Mouse (Mus musculus): ENCODE data around the gene Tmeff2. TPM values are rescaled to one million over a fixed set of nuclear protein-coding genes. Genes with fewer than 3 reads are reported as not detected.

Gene Tmeff2
- polyA plus RNA-seq, 1 experiment from 2014 or later, result 77.8 TPM

DNA sequence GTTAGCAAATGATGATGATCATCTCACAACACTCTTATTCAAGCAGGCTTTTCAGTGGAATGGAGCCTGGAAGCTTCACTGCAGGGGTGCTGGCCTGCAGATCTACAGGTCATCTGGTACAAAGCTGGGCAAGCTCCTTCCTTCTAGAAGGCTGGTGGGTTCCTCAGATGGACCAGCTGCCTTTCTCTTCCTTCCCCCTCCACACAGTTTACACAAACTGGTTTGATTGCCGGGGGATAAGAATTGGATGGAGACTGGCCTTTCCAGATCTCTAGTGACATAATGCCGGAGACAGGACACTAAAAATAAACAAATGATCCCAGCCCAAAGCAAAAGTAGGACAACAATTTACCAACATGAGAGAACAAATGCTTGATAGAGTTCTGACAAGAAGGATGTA, 188.5 kb downstream of the Tmeff2 start:
- Histone ChIP-seq H3K4me3 (no peak overlapping the region), H3K27ac (replicated peaks) (no peak overlapping the region), H3K27me3 (no peaks in the 10 kb centered on the region), H3K9me3 (no peaks in the 10 kb centered on the region), H3K36me3 (no peaks in the 10 kb centered on the region), H3K4me2 (no peak overlapping the region), H3K4me1 (replicated peaks) (no peaks in the 10 kb centered on the region), H3K9ac (no peak overlapping the region)
- no peak for ATAC-seq (ENCODE audit: low FRiP score, low read depth)
- WGBS, result 87% methylated on average over 2 of the region's 2 CpGs

DNA sequence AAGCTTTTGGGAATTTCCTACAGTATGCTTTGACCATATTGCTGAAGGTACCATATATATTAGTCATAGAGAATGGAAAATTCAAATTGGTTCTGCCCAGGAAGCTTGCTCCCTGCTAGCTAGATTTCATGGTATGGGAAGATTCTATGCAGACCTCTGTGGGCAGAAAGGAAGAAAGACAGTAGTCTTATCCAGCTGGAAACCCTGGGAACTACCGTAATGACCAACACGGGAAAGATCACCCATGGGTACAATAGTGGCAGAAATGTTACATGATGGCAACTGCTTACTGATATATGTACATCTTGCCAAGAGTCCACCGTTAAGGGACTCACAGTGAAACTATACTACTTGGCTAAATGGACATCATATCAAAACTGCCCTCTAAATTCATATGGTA, 189.4 kb downstream of the Tmeff2 start:
- 81% methylated on average over 3 of the region's 3 CpGs for WGBS
- H3K27ac ChIP-seq (replicated peaks), result no peak overlapping the region
- no peaks in the 10 kb centered on the region for H3K27me3 ChIP-seq
- H3K36me3 ChIP-seq, result no peaks in the 10 kb centered on the region
- H3K4me3 ChIP-seq, result no peak overlapping the region
- no peak overlapping the region for H3K4me2 ChIP-seq
- no peaks in the 10 kb centered on the region for H3K4me1 ChIP-seq (replicated peaks)
- no peak for ATAC-seq (ENCODE audit: low FRiP score, low read depth)
- no peaks in the 10 kb centered on the region for H3K9me3 ChIP-seq
- no peak overlapping the region for H3K9ac ChIP-seq

DNA sequence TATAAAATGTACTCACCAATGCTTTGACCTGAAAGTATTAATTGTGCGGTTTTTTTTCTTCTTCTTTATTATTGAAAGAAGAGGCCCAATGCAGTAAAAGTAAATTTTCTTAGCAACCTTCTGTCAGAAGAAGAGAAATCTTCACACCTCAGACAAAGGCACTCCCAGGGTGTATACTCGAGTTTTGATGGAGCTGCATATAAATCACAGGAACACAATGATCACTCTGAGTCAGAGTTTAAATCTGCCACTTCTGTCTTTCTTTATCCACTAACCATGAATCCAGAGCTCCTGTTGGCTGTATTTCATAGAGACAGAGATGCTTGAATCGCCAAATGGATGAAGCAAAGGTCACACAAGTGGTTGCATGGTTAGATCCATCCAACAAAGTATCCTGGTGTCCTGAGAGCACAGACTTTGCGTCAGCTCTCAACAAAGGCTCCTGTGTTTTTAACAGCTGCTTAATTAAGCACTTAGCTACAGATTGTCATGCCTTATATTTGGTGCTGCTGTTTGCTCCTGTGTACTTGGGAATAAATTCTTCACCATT, 189.8 kb downstream of the Tmeff2 start:
- no peak overlapping the region for H3K4me3 ChIP-seq
- no peak overlapping the region for H3K27ac ChIP-seq (replicated peaks)
- H3K9me3 ChIP-seq, result no peaks in the 10 kb centered on the region
- ATAC-seq (ENCODE audit: low FRiP score, low read depth), result no peak
- H3K27me3 ChIP-seq, result no peaks in the 10 kb centered on the region
- H3K4me2 ChIP-seq, result no peak overlapping the region
- no peaks in the 10 kb centered on the region for H3K4me1 ChIP-seq (replicated peaks)
- WGBS, result 61% methylated on average over 4 of the region's 4 CpGs
- no peaks in the 10 kb centered on the region for H3K36me3 ChIP-seq
- no peak overlapping the region for H3K9ac ChIP-seq

DNA sequence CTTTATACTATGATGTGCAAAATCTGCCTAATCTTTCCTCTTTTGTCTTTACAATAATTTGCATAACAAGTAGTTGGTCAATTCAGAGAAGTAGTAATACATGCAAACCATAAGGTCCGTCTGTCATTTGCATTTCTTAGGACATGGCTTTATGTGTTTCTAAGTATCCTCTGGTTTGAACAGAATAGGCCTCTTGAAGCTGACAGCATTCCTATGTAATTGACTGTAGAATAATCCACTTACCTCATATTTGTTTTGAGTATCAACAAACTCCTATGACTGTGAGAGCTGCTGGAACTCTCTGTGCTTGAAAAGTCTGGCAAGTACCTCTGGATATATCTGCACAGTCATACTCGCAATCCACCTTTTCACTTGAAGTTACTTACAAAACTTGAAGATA, 194.3 kb downstream of the Tmeff2 start:
- H3K27ac ChIP-seq (replicated peaks), result no peak overlapping the region
- H3K36me3 ChIP-seq, result no peaks in the 10 kb centered on the region
- no peak for ATAC-seq (ENCODE audit: low FRiP score, low read depth)
- H3K4me2 ChIP-seq, result no peak overlapping the region
- H3K9ac ChIP-seq, result no peak overlapping the region
- H3K27me3 ChIP-seq, result no peaks in the 10 kb centered on the region
- H3K4me3 ChIP-seq, result no peak overlapping the region
- WGBS, result 63% methylated on average over 2 of the region's 2 CpGs
- no peaks in the 10 kb centered on the region for H3K9me3 ChIP-seq
- H3K4me1 ChIP-seq (replicated peaks), result peaks cover 15% of the 10 kb centered on the region

DNA sequence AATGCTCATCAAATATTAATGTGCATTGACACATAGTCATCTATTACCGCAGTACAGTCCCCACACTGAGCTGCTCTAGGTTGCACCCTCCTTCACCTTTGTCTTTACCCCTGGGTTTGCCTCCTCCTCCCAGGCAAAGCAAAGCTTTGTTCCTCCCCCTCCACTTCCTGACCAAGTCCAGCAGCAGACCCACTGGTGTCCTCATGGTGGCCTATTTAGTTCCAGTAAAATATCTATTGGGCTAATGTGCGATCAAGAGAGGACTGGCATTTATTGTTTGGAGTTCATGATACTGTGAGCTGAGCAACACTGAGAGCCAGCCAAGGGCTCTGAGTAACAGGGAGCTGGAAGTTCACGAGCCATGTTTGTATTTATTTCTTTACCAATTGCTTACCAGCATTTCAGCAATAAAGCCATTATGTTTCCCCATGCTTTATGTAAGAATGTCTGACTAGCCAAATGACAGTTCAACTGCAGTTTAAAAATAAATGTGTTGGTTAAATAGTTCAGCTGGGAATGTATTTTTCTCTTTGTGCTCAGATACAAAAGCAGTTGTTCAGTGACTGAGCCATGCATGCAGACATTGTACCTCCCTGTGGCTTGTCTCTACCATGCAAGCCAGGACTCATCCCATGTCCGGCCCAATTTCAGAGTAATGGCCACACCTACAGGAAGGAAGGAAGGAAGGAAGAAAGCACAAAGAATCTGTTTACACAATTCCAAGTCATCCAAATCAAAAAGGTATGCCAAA, 196.6 kb downstream of the Tmeff2 start:
- Histone ChIP-seq H3K4me2 (no peak overlapping the region), H3K27me3 (no peaks in the 10 kb centered on the region), H3K9ac (no peak overlapping the region), H3K27ac (replicated peaks) (peak overlapping the region; percentile 57; the same call in 1 of the 2 replicates), H3K4me1 (replicated peaks) (peaks cover 15% of the 10 kb centered on the region), H3K4me3 (no peak overlapping the region), H3K36me3 (no peaks in the 10 kb centered on the region), H3K9me3 (no peaks in the 10 kb centered on the region)
- 59% methylated on average over 4 of the region's 4 CpGs for WGBS
- peak; percentile 61; the same call in 1 of the 2 replicates for ATAC-seq (ENCODE audit: low FRiP score, low read depth)

DNA sequence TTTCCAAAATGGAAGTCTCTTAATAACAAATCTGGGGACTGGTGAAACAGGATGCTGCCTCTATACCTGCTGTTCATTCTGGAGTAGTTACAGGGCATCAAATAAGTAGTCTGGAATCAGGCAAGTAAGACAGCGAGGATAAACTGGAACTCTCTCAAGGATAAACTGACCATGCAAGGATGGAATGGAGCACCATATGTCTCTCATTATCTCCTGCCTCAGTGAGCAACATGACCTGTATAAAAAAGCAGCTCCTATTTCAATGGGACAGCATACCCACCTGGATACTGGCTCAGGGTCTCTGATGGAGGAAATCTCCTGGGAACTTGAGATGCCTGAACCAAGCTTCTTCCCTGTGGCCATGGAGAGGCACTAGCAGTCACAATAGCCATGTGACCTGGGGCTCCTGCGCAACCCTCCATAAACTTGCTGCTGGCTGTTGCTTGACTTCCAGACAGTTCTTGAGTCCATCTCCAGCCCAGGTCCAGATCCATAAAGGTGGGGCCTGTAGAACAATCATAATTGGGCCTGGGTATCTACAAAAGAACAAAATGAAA, 200.7 kb downstream of the Tmeff2 start:
- no peak overlapping the region for H3K4me2 ChIP-seq
- no peak for ATAC-seq (ENCODE audit: low FRiP score, low read depth)
- H3K9me3 ChIP-seq, result no peaks in the 10 kb centered on the region
- 86% methylated on average over 2 of the region's 2 CpGs for WGBS
- no peak overlapping the region for H3K4me3 ChIP-seq
- H3K36me3 ChIP-seq, result no peaks in the 10 kb centered on the region
- no peak overlapping the region for H3K27ac ChIP-seq (replicated peaks)
- no peak overlapping the region for H3K9ac ChIP-seq
- H3K4me1 ChIP-seq (replicated peaks), result peaks cover 14% of the 10 kb centered on the region
- H3K27me3 ChIP-seq, result no peaks in the 10 kb centered on the region

DNA sequence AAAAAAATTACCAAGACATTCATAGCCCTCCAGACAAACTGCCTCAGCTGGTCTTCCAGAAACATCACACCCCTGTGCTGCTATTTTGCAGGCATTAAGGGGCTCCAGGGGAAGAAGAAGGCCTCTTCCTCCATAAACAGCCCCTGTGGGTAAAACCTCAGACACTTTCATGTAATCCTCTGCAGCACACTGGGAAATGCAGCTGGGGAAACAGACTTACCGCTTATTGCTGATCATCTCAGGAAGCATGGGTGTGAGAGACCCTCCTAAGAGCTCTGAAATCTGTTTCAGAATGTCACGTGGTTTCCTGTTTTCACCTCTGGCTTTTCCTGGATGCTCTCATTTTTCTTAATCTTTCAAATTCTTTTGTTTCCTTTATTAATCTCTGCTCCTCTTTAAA, 204.3 kb downstream of the Tmeff2 start:
- Histone ChIP-seq H3K27me3 (no peaks in the 10 kb centered on the region), H3K4me1 (replicated peaks) (no peaks in the 10 kb centered on the region), H3K36me3 (no peaks in the 10 kb centered on the region), H3K9me3 (no peaks in the 10 kb centered on the region), H3K9ac (no peak overlapping the region), H3K27ac (replicated peaks) (0 out of 2 replicates have a peak overlapping the region, but pooled peaks have one; percentile 48), H3K4me2 (no peak overlapping the region), H3K4me3 (no peak overlapping the region)
- 58% methylated on average over 2 of the region's 2 CpGs for WGBS
- no peak for ATAC-seq (ENCODE audit: low FRiP score, low read depth)

DNA sequence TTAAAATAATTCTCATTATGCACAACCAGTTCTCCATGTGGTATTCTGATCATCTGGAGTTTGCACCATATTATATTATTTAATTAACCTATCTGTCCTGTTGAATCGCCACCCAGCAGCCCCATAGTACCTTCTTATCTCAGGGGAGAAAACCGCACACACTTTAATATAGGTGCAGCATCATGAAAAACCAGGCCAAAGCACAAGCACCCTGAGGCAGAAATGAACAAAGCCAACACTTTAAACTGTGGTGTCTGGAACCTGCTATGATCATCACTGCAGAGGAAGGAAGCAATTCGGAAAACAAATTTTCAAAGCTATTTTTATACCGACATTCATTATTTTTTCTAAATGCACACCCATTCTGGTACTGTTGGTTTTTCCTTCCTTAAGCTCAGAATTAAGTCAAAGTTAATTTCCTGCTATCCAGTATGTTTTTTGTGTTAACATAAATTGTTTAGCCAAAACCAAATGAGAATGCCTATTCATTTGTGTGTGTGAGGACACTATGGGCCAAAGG, 206.0 kb downstream of the Tmeff2 start:
- H3K36me3 ChIP-seq, result no peaks in the 10 kb centered on the region
- no peak overlapping the region for H3K9ac ChIP-seq
- H3K4me3 ChIP-seq, result no peak overlapping the region
- 76% methylated on average over 4 of the region's 4 CpGs for WGBS
- H3K27ac ChIP-seq (replicated peaks), result no peak overlapping the region
- no peaks in the 10 kb centered on the region for H3K9me3 ChIP-seq
- H3K27me3 ChIP-seq, result no peaks in the 10 kb centered on the region
- ATAC-seq (ENCODE audit: low FRiP score, low read depth), result no peak
- no peaks in the 10 kb centered on the region for H3K4me1 ChIP-seq (replicated peaks)
- H3K4me2 ChIP-seq, result no peak overlapping the region

DNA sequence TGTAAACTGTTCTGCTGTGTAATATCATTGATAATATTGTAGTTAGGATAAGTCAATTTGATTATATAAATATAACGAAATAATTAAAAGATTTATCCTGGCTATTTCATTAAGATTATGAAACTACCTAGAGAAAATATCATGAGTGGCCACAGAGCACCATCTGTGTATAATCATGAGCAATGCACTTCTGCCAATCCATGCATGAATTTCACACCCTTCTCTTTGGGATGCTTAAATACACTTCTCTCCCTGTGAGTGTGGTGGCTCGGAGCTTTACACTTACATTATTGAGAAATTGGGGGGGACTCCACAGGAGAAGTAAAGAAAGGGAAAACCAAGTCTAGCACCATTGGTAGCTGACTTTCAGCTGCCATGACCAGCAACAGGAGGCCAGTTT, 206.9 kb downstream of the Tmeff2 start:
- no peaks in the 10 kb centered on the region for H3K27me3 ChIP-seq
- 71% methylated on average over 2 of the region's 2 CpGs for WGBS
- no peak for ATAC-seq (ENCODE audit: low FRiP score, low read depth)
- no peaks in the 10 kb centered on the region for H3K4me1 ChIP-seq (replicated peaks)
- no peak overlapping the region for H3K9ac ChIP-seq
- no peaks in the 10 kb centered on the region for H3K36me3 ChIP-seq
- H3K4me2 ChIP-seq, result no peak overlapping the region
- no peak overlapping the region for H3K4me3 ChIP-seq
- no peaks in the 10 kb centered on the region for H3K9me3 ChIP-seq
- H3K27ac ChIP-seq (replicated peaks), result no peak overlapping the region

DNA sequence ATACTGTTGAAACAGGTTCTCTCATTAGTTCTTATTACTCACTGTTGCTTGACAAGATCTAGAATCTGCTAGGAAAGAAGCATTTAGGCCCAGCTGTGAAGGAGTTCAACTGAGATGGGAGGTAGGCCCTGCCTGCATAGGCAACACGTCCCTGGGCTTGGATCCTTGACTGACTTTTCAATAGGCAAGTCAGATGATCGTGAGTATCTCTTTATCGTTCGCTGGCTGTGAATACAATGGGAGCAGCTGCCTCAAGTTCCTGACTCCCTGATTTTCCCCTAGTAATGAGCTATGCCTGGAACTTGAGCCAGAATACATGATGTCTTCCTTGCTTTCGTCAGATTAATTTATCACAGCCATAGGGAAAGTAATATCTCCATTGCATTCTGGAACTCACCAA, 214.3 kb downstream of the Tmeff2 start:
- no peaks in the 10 kb centered on the region for H3K27me3 ChIP-seq

DNA sequence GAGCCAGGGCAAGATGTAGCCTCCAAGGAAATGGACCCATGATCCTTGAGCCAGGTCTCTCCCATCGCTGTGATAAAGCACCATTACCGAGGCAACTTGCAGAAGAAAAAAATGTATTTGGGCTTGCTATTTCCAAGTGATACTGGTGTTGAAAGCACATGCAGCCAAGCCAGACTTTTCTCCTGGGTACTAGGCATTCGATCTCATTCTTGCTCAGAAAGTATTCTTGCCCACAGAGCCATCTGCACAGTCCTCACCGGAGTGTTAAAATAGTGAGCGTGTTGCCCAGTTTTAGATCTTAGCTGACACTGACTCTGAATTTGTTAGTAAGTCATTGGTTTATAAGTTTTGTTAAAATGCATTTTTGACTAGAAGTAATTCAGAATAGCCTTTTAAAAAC, 215.3 kb downstream of the Tmeff2 start:
- Histone ChIP-seq H3K4me2 (no peak overlapping the region), H3K36me3 (no peaks in the 10 kb centered on the region), H3K9me3 (no peaks in the 10 kb centered on the region), H3K4me3 (no peak overlapping the region), H3K9ac (no peak overlapping the region), H3K4me1 (replicated peaks) (no peaks in the 10 kb centered on the region), H3K27me3 (no peaks in the 10 kb centered on the region), H3K27ac (replicated peaks) (no peak overlapping the region)
- no peak for ATAC-seq (ENCODE audit: low FRiP score, low read depth)
- 83% methylated on average over 5 of the region's 5 CpGs for WGBS

More for the DNA sequence above, 214.3 kb downstream of the Tmeff2 start:
- no peak overlapping the region for H3K27ac ChIP-seq (replicated peaks)
- H3K36me3 ChIP-seq, result no peaks in the 10 kb centered on the region
- WGBS, result 52% methylated on average over 5 of the region's 5 CpGs
- H3K4me1 ChIP-seq (replicated peaks), result no peaks in the 10 kb centered on the region
- no peak overlapping the region for H3K4me2 ChIP-seq
- no peak overlapping the region for H3K4me3 ChIP-seq
- H3K9me3 ChIP-seq, result no peaks in the 10 kb centered on the region
- ATAC-seq (ENCODE audit: low FRiP score, low read depth), result no peak
- H3K9ac ChIP-seq, result no peak overlapping the region

DNA sequence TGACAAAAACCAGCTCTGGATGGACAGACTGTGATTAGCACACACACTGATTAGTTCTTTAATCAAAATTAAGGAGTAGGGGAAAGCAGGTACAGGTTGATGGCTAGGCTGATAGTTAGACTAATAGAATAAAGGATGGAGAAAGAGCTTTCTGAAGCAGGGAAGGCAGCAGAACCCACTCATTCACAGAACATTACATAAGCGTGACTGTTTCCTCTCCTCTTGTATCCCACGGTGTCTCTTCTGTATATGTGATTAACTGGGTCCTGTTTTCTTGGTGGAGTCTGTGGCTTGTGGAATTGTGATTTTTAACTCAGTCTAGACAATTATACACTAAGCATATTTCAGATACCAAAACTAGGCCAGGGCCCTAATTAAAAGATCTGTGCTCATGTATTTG, 217.4 kb downstream of the Tmeff2 start:
- no peaks in the 10 kb centered on the region for H3K9me3 ChIP-seq
- no peak for ATAC-seq (ENCODE audit: low FRiP score, low read depth)
- H3K4me3 ChIP-seq, result no peak overlapping the region
- 87% methylated on average over 2 of the region's 2 CpGs for WGBS
- no peak overlapping the region for H3K27ac ChIP-seq (replicated peaks)
- H3K27me3 ChIP-seq, result no peaks in the 10 kb centered on the region
- no peaks in the 10 kb centered on the region for H3K36me3 ChIP-seq
- H3K4me1 ChIP-seq (replicated peaks), result no peaks in the 10 kb centered on the region
- H3K4me2 ChIP-seq, result no peak overlapping the region
- H3K9ac ChIP-seq, result no peak overlapping the region
